Mouse (Mus musculus) midbrain, embryonic 11.5 days (tissue): Measurements from ENCODE around the gene Btbd2. TPM values are rescaled to one million over a fixed set of nuclear protein-coding genes. Genes with fewer than 3 reads are reported as not detected.
"Not testable (repeated sequence)": the region's sequence is repeated elsewhere in the genome, so short reads cannot be mapped to it uniquely, and the experiment has no call there.

Source experiments
- ATAC-seq: fragments of 200-750 bp; cut with Nextera tagmentation; 2 replicates; pipeline ENCODE4 v1.8.0; 2017; ENCODE audit warnings: moderate TSS enrichment, moderate library complexity; ENCODE audit not compliant: low FRiP score
- DNase-seq: peaks from one replicate; pipeline ENCODE4 v3.0.0; 2015; ENCODE audit warnings: low spot score; ENCODE audit errors: missing footprints
- H3K27ac ChIP-seq: fragments of 300-500 bp; sonication (generic); 2 replicates; pipeline ENCODE4 v1.5.1; 2014; ENCODE audit warnings: low read depth, low read length
- H3K27me3 ChIP-seq: fragments of 300-500 bp; sonication (generic); 2 replicates; pipeline ENCODE4 v1.6.1; 2014; ENCODE audit warnings: mild to moderate bottlenecking, low read length, moderate library complexity, mixed read lengths; ENCODE audit not compliant: control insufficient read depth, insufficient read depth
- H3K36me3 ChIP-seq: fragments of 300-500 bp; sonication (generic); 2 replicates; pipeline ENCODE4 v1.6.1; 2014; ENCODE audit warnings: mild to moderate bottlenecking, low read length, moderate library complexity, mixed read lengths; ENCODE audit not compliant: control insufficient read depth, insufficient read depth
- H3K4me1 ChIP-seq: fragments of 300-500 bp; sonication (generic); 2 replicates; pipeline ENCODE4 v1.6.1; 2014; ENCODE audit warnings: low read length; ENCODE audit not compliant: control insufficient read depth, insufficient read depth
- H3K4me2 ChIP-seq: fragments of 300-500 bp; sonication (generic); 2 replicates; pipeline ENCODE4 v1.6.1; 2014; ENCODE audit warnings: mild to moderate bottlenecking, moderate library complexity
- H3K4me3 ChIP-seq: fragments of 300-500 bp; sonication (generic); 2 replicates; pipeline ENCODE4 v1.5.1; 2014; ENCODE audit warnings: low read depth, low read length
- H3K9ac ChIP-seq: fragments of 300-500 bp; sonication (generic); 2 replicates; pipeline ENCODE4 v1.6.1; 2014; ENCODE audit warnings: low read length
- H3K9me3 ChIP-seq: fragments of 300-500 bp; sonication (generic); 2 replicates; pipeline ENCODE4 v1.6.1; 2016; ENCODE audit warnings: low read length; ENCODE audit not compliant: control insufficient read depth
- WGBS: fragments of 180-500 bp; shearing (Covaris S2); extraction: QIAGEN DNeasy Blood & Tissue Kit; methylation state at CpG from one replicate; pipeline ENCODE4 v1.1.7; 2014; 5-methylcytosine and 5-hydroxymethylcytosine counted together
- polyA plus RNA-seq: library from polyadenylated mRNA; unstranded; fragments of >200 nt; fragmentation: Nextera tagmentation; extraction: Ambion mirVana; gene quantifications from 2 replicates; pipeline ENCODE4 v1.2.1, GENCODE M21; 2014

Btbd2 gene
- polyA plus RNA-seq, 1 experiment from 2014 or later, result 51.7 TPM

DNA sequence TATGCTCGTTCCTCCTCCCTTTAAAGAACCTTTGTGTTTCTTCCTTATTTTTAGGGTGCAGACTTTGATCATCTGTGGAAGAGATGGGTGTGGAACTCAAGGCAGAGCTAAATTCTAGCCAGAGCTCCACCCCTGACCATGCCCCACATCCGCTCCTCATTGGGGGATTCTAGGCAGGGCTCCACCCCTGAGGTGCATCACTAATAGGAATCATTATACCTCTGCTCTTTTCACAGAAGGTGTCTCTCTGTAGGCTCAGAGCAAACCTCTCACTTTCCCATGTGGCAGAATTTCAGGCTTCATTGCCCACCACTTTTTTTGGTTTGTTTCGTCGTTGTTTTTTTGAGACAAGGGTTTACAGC is 2.0 kb upstream of the Btbd2 start:
- 73% methylated on average over 4 of the region's 4 CpGs for WGBS
- Histone ChIP-seq H3K36me3 (no peaks in the 10 kb centered on the region), H3K9ac (no peak overlapping the region), H3K27ac (no peak overlapping the region), H3K4me3 (no peak overlapping the region), H3K4me1 (peaks cover 15% of the 10 kb centered on the region), H3K4me2 (no peak overlapping the region), H3K27me3 (no peaks in the 10 kb centered on the region), H3K9me3 (no peaks in the 10 kb centered on the region)
- ATAC-seq (no peak), DNase-seq (no peak)

DNA sequence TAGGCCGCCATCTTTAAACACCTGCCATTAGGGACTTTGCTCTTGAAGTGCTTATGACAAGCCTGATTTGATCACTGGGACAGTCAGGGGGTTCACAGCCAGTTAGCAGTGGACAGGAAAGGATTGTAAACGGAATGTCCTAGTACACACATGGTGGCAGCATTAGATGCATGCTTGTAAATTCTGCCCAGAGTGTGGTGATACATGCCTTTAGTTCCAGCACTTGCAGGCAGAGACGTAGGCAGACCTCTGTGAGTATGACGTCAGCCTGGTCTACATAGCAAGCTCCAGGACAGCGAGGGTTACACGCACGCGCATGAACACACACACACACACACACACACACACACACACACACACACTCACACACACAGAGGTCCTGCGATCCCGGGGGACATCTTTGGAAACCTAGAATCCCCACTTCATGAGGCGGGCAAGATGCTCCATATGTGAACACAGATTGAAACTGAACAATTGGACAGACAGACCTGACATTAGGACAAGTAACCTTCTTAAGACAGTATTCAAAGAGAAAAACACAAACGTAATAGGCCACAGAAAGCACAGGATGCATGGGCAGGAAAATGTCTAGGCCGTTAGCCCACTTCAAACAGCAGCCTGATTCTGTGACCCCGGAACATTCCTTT is 1.4 kb upstream of the Btbd2 start:
- Histone ChIP-seq H3K9me3 (no peaks in the 10 kb centered on the region), H3K4me1 (peaks cover 15% of the 10 kb centered on the region), H3K36me3 (no peaks in the 10 kb centered on the region), H3K27ac (no peak overlapping the region), H3K27me3 (no peaks in the 10 kb centered on the region), H3K4me3 (no peak overlapping the region), H3K9ac (no peak overlapping the region), H3K4me2 (no peak overlapping the region)
- WGBS, result 90% methylated on average over 14 of the region's 14 CpGs
- no peak for DNase-seq
- no peak for ATAC-seq

DNA sequence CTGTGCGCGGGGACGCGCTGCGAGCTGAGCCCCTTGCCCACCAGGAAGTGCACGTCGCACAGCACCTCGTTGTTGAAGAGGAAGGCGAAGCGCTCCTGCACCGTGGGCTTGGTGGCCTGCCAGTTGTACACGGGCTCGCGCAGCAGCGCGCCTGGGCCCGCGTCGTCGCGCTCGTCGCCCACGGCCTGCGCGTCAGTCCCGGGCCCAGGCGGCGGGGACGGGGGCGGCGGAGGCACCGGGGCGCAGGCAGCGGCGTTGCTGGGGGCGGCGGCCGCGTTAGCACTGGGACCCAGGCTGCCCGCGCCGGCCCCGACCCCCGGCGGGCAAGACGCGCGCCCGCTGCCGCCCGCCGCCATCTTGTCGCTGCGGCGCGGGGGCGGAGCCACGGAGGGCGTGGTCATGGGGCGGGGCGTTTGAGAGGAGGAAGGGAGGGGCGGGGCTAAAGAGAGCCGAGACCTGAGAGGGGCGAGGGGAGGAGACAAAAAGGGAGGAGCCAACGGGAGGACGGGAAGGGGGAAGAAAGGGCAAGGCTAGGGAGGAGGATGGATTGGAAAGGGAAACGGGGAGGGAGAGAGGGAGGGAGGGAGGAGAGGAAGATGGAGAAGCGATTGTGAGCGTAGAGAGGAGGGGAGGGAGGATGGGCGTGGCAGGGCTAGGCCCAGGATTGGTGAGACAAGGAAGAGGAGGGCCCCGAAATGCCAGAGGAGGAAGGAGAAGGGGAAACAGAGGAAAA is 575 bp downstream of the Btbd2 start:
- Histone ChIP-seq H3K27me3 (no peaks in the 10 kb centered on the region), H3K36me3 (no peaks in the 10 kb centered on the region), H3K4me3 (peak overlapping the region; percentile 92), H3K4me1 (peaks cover 15% of the 10 kb centered on the region), H3K9ac (peak overlapping the region; percentile 96), H3K9me3 (no peaks in the 10 kb centered on the region), H3K27ac (peak overlapping the region; percentile 76), H3K4me2 (peak overlapping the region; percentile 93)
- WGBS, result 1% methylated on average over 66 of the region's 72 CpGs
- ATAC-seq (peak; percentile 86), DNase-seq (peak; percentile 100)

DNA sequence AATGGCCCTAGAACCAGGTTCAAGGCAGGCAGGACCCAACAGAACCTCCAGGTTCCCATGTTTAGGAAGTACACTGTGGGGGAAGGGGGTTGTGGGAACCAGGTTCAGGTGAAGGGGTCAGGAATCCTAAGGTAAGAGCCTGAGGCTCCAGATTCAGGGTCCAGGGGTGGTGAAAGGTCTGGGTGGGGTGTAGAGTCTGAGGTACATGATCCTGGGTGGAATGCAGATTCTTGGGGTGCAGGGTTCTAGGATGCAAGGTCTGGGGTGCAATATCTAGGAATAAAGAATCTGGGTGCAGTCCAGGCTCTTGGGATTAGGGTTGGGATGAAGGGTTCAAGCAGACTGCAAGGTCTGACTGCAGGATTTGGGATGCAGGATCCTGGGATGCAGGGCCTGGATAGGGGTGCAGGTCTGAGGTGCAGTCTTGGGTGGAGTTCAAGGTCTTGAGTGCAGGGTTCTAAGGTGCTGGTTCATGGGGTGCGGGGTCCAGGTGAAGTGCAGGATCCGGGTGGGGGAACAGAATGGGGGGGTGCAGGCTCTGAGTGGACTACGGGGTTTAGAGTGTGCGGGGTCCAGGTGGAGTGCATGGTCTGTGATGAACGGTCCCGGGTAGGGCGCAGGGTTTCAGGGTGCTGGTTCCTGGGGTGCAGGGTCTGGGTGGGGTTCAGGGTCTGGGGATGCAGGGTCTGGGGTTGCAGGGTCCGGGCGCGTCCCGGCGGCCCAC is 1.3 kb downstream of the Btbd2 start:
- Histone ChIP-seq H3K4me2 (peak overlapping the region; percentile 93), H3K4me3 (peak overlapping the region; percentile 92), H3K4me1 (peaks cover 15% of the 10 kb centered on the region), H3K36me3 (no peaks in the 10 kb centered on the region), H3K27me3 (no peaks in the 10 kb centered on the region), H3K27ac (0 out of 2 replicates have a peak overlapping the region, but pooled peaks have one; percentile 20), H3K9ac (peak overlapping the region; percentile 96), H3K9me3 (no peaks in the 10 kb centered on the region)
- peak; percentile 64; the same call in 1 of the 2 replicates for ATAC-seq
- DNase-seq, result no peak
- WGBS, result 7% methylated on average over 12 of the region's 12 CpGs

GRCm38 (mm10) chr10:80654866-80655265 is 2.0 kb downstream of the Btbd2 start:
- no peak for DNase-seq
- Histone ChIP-seq H3K36me3 (no peaks in the 10 kb centered on the region), H3K4me2 (peak overlapping the region; percentile 93), H3K4me3 (peak overlapping the region; percentile 92; the same call in 1 of the 2 replicates), H3K4me1 (peaks cover 15% of the 10 kb centered on the region), H3K9ac (no peak overlapping the region; the same call in 1 of the 2 replicates), H3K27ac (no peak overlapping the region), H3K9me3 (no peaks in the 10 kb centered on the region), H3K27me3 (no peaks in the 10 kb centered on the region)
- ATAC-seq, result no peak
- WGBS, result 91% methylated on average over 6 of the region's 6 CpGs

GRCm38 (mm10) chr10:80653156-80653720 is 3.6 kb downstream of the Btbd2 start:
- H3K36me3 ChIP-seq, result no peaks in the 10 kb centered on the region
- ATAC-seq (no peak), DNase-seq (no peak)
- no peaks in the 10 kb centered on the region for H3K9me3 ChIP-seq
- H3K9ac ChIP-seq, result no peak overlapping the region
- H3K4me1 ChIP-seq, result peaks cover 15% of the 10 kb centered on the region
- H3K4me2 ChIP-seq, result no peak overlapping the region
- 94% methylated on average over 6 of the region's 6 CpGs for WGBS
- no peaks in the 10 kb centered on the region for H3K27me3 ChIP-seq
- no peak overlapping the region for H3K4me3 ChIP-seq
- H3K27ac ChIP-seq, result no peak overlapping the region

- Histone ChIP-seq H3K4me3 (no peak overlapping the region), H3K9me3 (no peaks in the 10 kb centered on the region), H3K9ac (no peak overlapping the region), H3K4me1 (peaks cover 7% of the 10 kb centered on the region), H3K27ac (no peak overlapping the region), H3K27me3 (no peaks in the 10 kb centered on the region), H3K36me3 (peaks cover 2% of the 10 kb centered on the region; the same call in 1 of the 2 replicates), H3K4me2 (no peak overlapping the region)
- WGBS, result 90% methylated on average over 10 of the region's 10 CpGs
- ATAC-seq (no peak), DNase-seq (no peak)
These were observed 6.5 kb downstream of the Btbd2 start for GRCm38 (mm10) chr10:80650392-80650791.

DNA sequence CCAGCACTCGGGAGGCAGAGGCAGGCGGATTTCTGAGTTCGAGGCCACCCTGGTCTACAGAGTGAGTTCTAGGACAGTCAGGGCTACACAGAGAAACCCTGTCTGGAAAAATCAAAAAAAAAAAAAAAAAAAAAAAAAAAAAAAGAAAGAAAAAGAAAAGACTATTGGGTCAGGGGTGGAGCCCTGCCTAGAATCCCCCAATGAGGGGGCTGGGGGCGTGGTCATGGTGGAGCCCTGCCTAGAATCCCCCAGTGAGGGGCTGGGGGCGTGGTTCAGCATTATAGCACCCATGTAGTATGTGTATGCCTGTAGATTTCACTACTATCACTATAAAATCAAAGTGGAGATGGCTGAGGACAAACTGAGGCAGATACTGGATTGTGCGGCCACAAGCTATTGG is 7.0 kb downstream of the Btbd2 start:
- not testable (repeated sequence) for ATAC-seq, DNase-seq
- WGBS, result 92% methylated on average over 6 of the region's 6 CpGs

More for the DNA sequence above, 7.0 kb downstream of the Btbd2 start:
- not testable (repeated sequence) for H3K36me3 ChIP-seq, H3K27me3 ChIP-seq, H3K9me3 ChIP-seq, H3K4me2 ChIP-seq, H3K9ac ChIP-seq, H3K27ac ChIP-seq, H3K4me3 ChIP-seq, H3K4me1 ChIP-seq
